Mouse (Mus musculus): ENCODE data around the gene Bpgm. TPM values are rescaled to one million over a fixed set of nuclear protein-coding genes. Genes with fewer than 3 reads are reported as not detected.

The Bpgm gene
- total RNA-seq (2014; rRNA removed) = 42.9 and 51.4 TPM in 2 replicates
- 80.6 and 86.0 TPM in 2 replicates for polyA plus RNA-seq (2015; fragmentation: Nextera tagmentation; extraction: Ambion mirVana)

DNA sequence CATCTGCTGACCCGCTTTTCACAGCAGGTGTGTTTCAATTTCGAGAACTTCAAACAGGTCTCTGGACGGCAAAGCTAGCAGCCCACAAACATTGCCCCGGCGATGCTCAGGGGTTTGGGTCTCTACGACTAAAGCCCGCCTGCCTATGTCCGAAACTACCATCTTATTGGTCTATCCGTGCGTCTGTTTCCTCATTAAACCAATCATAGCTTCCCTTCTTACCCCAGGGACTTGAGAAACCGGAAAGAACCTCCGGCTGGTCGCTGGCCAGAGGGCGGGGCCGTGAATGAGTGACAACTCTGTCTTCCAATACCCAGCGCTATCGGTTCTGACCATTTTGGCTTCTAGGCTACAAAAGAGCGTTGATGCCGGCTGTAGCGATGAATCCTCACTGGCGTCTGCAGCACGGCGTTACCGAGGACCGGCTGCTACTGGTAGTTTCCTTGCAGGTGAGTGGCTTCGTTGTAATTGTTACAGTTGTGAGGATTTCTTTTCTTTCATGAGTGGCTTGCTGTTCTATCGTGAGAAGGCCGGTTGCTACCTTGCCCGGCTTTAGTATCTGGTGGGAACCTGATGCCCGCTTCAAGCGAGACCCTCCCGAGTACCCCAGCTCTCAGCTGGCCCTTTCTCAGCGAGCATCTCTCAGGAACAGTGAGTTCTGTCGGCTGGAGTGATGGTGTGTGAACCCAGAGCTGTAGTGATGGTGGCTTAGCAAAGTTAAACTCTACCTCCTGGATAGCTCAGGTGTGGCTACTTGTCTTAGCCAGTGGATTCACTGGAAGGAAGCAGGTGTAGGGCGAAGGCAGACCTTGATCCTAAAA lies at the start of gene Bpgm:
TSS of gene Bpgm (plus strand) at position 234 of the 821 bp plus-strand sequence.
- Histone ChIP-seq H3K4me3 (ENCODE audit: low read depth, low read length) (peak within 1 kb of the TSS; percentile 71), H3K9ac (replicated peaks; ENCODE audit: low read length, poor library complexity, severe bottlenecking) (peak within 1 kb of the TSS; percentile 74), H3K4me2 (ENCODE audit: low read depth, low read length, poor library complexity, severe bottlenecking) (peak within 1 kb of the TSS; percentile 64), H3K27ac (ENCODE audit: low read depth, low read length) (peak within 1 kb of the TSS; percentile 82), H3K4me1 (ENCODE audit: insufficient read depth, low read length) (peaks cover 13% of the 10 kb centered on the region; the same call in 1 of the 2 replicates), H3K27me3 (ENCODE audit: insufficient read depth, low read length) (no peaks in the 10 kb centered on the region), H3K9me3 (ENCODE audit: low read length) (no peaks in the 10 kb centered on the region), H3K36me3 (ENCODE audit: insufficient read depth, low read length) (no peaks in the 10 kb centered on the region)
- no peak for TF ChIP-seq CTCF (IDR thresholded peaks at IDR 0.05)
- DNase-seq (ENCODE audit: low spot score) (peak; percentile 99), ATAC-seq (ENCODE audit: low FRiP score) (peak; percentile 98)
- WGBS = 1% methylated on average over 35 of the region's 35 CpGs

DNA sequence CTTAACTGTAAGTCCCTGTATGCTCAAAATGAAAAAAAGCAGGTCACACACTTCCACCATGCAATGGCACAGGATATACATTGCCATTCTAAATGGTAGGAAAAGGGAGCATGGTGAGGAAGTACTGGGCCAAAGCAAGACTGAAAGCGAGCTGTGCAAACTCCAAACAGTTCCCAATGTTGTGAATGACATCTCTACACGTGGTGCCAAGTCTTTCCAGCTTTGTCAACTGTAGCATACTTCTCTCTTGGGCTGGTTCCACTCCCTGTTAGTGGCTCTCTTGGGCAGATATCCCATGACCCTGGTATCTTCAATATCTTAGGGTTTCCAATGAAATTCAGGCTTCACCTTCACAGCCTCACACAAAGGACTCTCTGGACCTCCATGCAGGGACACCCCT lies 37.0 kb upstream of the Bpgm start:
- WGBS = 69% methylated on average over 2 of the region's 2 CpGs
- DNase-seq (ENCODE audit: low spot score) = no peak
- Histone ChIP-seq H3K36me3 (ENCODE audit: insufficient read depth, low read length) (no peaks in the 10 kb centered on the region), H3K27me3 (ENCODE audit: insufficient read depth, low read length) (no peaks in the 10 kb centered on the region), H3K4me3 (ENCODE audit: low read depth, low read length) (no peak overlapping the region), H3K27ac (ENCODE audit: low read depth, low read length) (no peak overlapping the region), H3K4me1 (ENCODE audit: insufficient read depth, low read length) (no peaks in the 10 kb centered on the region), H3K9ac (replicated peaks; ENCODE audit: low read length, poor library complexity, severe bottlenecking) (no peak overlapping the region), H3K4me2 (ENCODE audit: low read depth, low read length, poor library complexity, severe bottlenecking) (no peak overlapping the region), H3K9me3 (ENCODE audit: low read length) (no peaks in the 10 kb centered on the region)
- no peak for TF ChIP-seq CTCF (IDR thresholded peaks at IDR 0.05)
- no peak for ATAC-seq (ENCODE audit: low FRiP score)

DNA sequence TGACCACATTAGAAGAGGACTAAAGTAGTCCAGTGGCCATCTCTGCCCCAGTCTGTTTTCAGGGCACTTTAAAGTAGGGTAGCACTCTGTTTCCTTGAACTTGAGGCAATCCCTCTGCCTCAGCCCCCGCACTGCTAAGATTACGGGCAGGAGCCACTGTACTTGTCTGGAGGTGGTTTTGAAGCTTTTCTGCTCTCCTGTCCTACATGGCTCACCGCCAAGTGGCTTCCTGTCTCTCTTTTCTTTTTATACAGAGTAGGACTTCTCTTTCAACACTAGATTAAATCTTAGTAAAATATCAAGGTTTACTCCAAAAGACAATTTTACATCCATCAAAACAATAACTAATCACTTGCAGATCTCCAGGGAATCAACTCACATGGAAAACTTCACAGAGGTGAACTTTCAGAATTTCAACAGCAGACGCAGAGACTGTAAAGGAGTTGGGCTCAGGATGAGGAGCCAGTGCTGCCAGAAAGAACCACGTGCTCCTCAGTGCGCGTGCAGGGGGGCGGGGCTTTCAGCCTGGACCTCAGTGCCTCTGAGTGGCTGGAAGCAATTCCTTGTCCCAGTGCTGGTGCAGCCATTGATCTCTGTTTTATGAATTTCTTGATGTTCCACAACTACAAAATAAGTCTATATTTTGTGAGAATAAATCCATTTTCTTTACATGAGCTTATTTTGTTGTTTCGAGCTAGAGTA lies 34.3 kb upstream of the Bpgm start:
- Histone ChIP-seq H3K4me1 (ENCODE audit: insufficient read depth, low read length) (no peaks in the 10 kb centered on the region), H3K4me2 (ENCODE audit: low read depth, low read length, poor library complexity, severe bottlenecking) (no peak overlapping the region), H3K9ac (replicated peaks; ENCODE audit: low read length, poor library complexity, severe bottlenecking) (no peak overlapping the region), H3K4me3 (ENCODE audit: low read depth, low read length) (no peak overlapping the region), H3K27me3 (ENCODE audit: insufficient read depth, low read length) (no peaks in the 10 kb centered on the region), H3K27ac (ENCODE audit: low read depth, low read length) (no peak overlapping the region), H3K9me3 (ENCODE audit: low read length) (no peaks in the 10 kb centered on the region), H3K36me3 (ENCODE audit: insufficient read depth, low read length) (no peaks in the 10 kb centered on the region)
- TF ChIP-seq CTCF (IDR thresholded peaks at IDR 0.05) = no peak
- 78% methylated on average over 9 of the region's 9 CpGs for WGBS
- ATAC-seq (ENCODE audit: low FRiP score) (no peak), DNase-seq (ENCODE audit: low spot score) (no peak)

DNA sequence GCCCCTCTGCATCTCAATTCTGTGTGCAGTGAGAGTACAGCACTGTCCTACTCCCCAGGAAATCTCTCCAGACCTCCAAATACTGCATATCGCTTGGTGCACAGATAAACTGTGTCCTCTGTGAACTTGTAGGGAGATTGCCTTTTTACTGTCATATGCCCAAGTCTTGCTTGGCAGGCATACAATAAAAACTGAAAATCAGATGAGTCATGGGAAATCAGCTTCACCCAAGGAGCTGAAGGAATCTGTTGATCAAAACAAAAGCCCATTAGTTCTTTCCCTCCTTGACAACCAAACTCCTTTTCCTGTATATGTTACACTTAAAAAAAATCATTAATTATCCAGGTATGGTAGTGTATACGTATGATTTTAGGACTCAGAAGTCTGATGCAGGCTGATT lies 32.2 kb upstream of the Bpgm start:
- no peak overlapping the region for H3K27ac ChIP-seq (ENCODE audit: low read depth, low read length)
- no peaks in the 10 kb centered on the region for H3K9me3 ChIP-seq (ENCODE audit: low read length)
- 80% methylated on average over 2 of the region's 2 CpGs for WGBS
- ATAC-seq (ENCODE audit: low FRiP score) = no peak
- H3K27me3 ChIP-seq (ENCODE audit: insufficient read depth, low read length) = no peaks in the 10 kb centered on the region
- H3K4me2 ChIP-seq (ENCODE audit: low read depth, low read length, poor library complexity, severe bottlenecking) = no peak overlapping the region
- H3K4me3 ChIP-seq (ENCODE audit: low read depth, low read length) = no peak overlapping the region
- H3K4me1 ChIP-seq (ENCODE audit: insufficient read depth, low read length) = no peaks in the 10 kb centered on the region
- DNase-seq (ENCODE audit: low spot score) = no peak
- no peak for TF ChIP-seq CTCF (IDR thresholded peaks at IDR 0.05)
- no peaks in the 10 kb centered on the region for H3K36me3 ChIP-seq (ENCODE audit: insufficient read depth, low read length)
- no peak overlapping the region for H3K9ac ChIP-seq (replicated peaks; ENCODE audit: low read length, poor library complexity, severe bottlenecking)

DNA sequence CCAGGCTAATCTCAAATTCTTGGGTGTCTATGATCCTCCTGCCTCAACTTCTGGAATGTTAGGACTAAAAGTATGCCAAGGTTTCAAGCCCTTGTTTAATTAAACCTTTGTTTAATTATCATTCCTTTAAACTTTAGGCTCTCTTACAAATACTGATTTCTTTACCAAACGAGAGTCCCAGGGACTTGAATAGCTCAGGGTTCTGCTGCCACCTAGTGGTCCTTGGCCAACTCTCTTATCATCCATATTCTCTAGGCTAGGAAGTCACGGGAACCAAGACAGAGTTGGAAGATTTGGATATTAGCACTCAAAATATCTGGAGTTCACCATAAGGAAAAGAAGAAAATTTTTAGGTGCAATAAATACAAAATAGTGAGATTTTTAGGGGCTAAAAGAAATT lies 28.0 kb upstream of the Bpgm start:
- WGBS = 9% methylated on average over 2 of the region's 2 CpGs
- H3K4me2 ChIP-seq (ENCODE audit: low read depth, low read length, poor library complexity, severe bottlenecking) = no peak overlapping the region

DNA sequence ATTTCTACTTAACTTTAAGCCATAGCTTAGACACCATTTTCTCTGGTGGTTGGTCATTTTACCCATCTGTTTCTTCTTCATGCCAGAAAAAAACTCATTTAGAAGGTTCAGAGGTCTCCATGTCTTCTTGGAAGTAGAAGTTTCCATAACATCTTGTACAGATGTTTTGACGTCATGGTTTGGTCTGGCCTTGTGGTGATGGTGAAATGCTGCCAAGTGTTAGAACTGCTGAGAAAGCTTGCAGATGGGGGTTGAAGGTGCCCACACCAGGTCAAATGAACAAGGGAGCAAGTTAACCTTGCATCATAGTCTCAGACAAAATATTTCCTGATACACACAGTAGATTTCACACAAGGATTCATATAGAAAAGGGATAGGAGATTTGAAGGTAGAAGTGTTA lies 27.3 kb upstream of the Bpgm start:
- Histone ChIP-seq H3K36me3 (ENCODE audit: insufficient read depth, low read length) (no peaks in the 10 kb centered on the region), H3K4me2 (ENCODE audit: low read depth, low read length, poor library complexity, severe bottlenecking) (no peak overlapping the region), H3K4me1 (ENCODE audit: insufficient read depth, low read length) (no peaks in the 10 kb centered on the region), H3K27ac (ENCODE audit: low read depth, low read length) (no peak overlapping the region), H3K9ac (replicated peaks; ENCODE audit: low read length, poor library complexity, severe bottlenecking) (no peak overlapping the region), H3K27me3 (ENCODE audit: insufficient read depth, low read length) (no peaks in the 10 kb centered on the region), H3K9me3 (ENCODE audit: low read length) (no peaks in the 10 kb centered on the region), H3K4me3 (ENCODE audit: low read depth, low read length) (no peak overlapping the region)
- ATAC-seq (ENCODE audit: low FRiP score) (no peak), DNase-seq (ENCODE audit: low spot score) (no peak)
- TF ChIP-seq CTCF (IDR thresholded peaks at IDR 0.05) = no peak
- 82% methylated on average over 1 of the region's 1 CpGs for WGBS

More for the DNA sequence above, 28.0 kb upstream of the Bpgm start:
- no peak overlapping the region for H3K27ac ChIP-seq (ENCODE audit: low read depth, low read length)
- no peaks in the 10 kb centered on the region for H3K4me1 ChIP-seq (ENCODE audit: insufficient read depth, low read length)
- no peaks in the 10 kb centered on the region for H3K9me3 ChIP-seq (ENCODE audit: low read length)
- no peaks in the 10 kb centered on the region for H3K36me3 ChIP-seq (ENCODE audit: insufficient read depth, low read length)
- no peak overlapping the region for H3K9ac ChIP-seq (replicated peaks; ENCODE audit: low read length, poor library complexity, severe bottlenecking)
- DNase-seq (ENCODE audit: low spot score) (peak; percentile 90), ATAC-seq (ENCODE audit: low FRiP score) (no peak)
- H3K27me3 ChIP-seq (ENCODE audit: insufficient read depth, low read length) = no peaks in the 10 kb centered on the region
- H3K4me3 ChIP-seq (ENCODE audit: low read depth, low read length) = no peak overlapping the region
- peak; percentile 94 for TF ChIP-seq CTCF (IDR thresholded peaks at IDR 0.05)
